Mouse (Mus musculus): Measurements from ENCODE around the gene Kcnh8. TPM values are rescaled to one million over a fixed set of nuclear protein-coding genes. Genes with fewer than 3 reads are reported as not detected.

Kcnh8 gene
- polyA plus RNA-seq, 1 experiment, result not detected

GRCm38 (mm10) chr17:52972735-52973134 is 370.2 kb downstream of the Kcnh8 start:
- no peak for TF ChIP-seq CEBPB (IDR thresholded peaks at IDR 0.05; ENCODE audit: insufficient read depth, poor library complexity, severe bottlenecking)
- no peak for TF ChIP-seq E2F4 (IDR thresholded peaks at IDR 0.05; ENCODE audit: insufficient read depth)
- TF ChIP-seq USF1 (IDR thresholded peaks at IDR 0.05; ENCODE audit: low read depth), result no peak
- no peak for TF ChIP-seq SRF (IDR thresholded peaks at IDR 0.05; ENCODE audit: control insufficient read depth, insufficient read length, low read depth)
- TF ChIP-seq MYOG (IDR thresholded peaks at IDR 0.05; ENCODE audit: control insufficient read depth in 1 of 3, insufficient read depth in 1 of 3, insufficient read length in 2 of 3, low read depth in 2 of 3), result no peak
- no peak for TF ChIP-seq MYOD1 (IDR thresholded peaks at IDR 0.05; ENCODE audit: control insufficient read depth in 1 of 3, insufficient read length in 2 of 3, low read depth in 2 of 3)
- no peak for TF ChIP-seq MAX (IDR thresholded peaks at IDR 0.05; ENCODE audit: low read depth)
- TF ChIP-seq POLR2A (IDR thresholded peaks at IDR 0.05; ENCODE audit: insufficient read length, low read depth), result no peak
- TF ChIP-seq TCF3 (IDR thresholded peaks at IDR 0.05; ENCODE audit: insufficient read length, low read depth), result no peak
- TF ChIP-seq TCF12 (IDR thresholded peaks at IDR 0.05; ENCODE audit: insufficient read depth, poor library complexity, severe bottlenecking), result no peak
- no peak for TF ChIP-seq REST (IDR thresholded peaks at IDR 0.05; ENCODE audit: insufficient read depth, insufficient read length)
- no peak for TF ChIP-seq POLR2AphosphoS2 (IDR thresholded peaks at IDR 0.05; ENCODE audit: insufficient read length, low read depth)
- no peak overlapping the region for H3K4me2 ChIP-seq (ENCODE audit: low read depth)
- H3K4me3 ChIP-seq, result no peak overlapping the region
- H3ac ChIP-seq (ENCODE audit: control insufficient read depth, insufficient read length), result no peak overlapping the region
- no peaks in the 10 kb centered on the region for H3K27me3 ChIP-seq (ENCODE audit: control insufficient read depth, insufficient read depth, insufficient read length)
- H3K36me3 ChIP-seq (ENCODE audit: control insufficient read depth, insufficient read depth), result no peaks in the 10 kb centered on the region
- H3K79me2 ChIP-seq (ENCODE audit: control insufficient read depth, insufficient read depth), result no peaks in the 10 kb centered on the region

DNA sequence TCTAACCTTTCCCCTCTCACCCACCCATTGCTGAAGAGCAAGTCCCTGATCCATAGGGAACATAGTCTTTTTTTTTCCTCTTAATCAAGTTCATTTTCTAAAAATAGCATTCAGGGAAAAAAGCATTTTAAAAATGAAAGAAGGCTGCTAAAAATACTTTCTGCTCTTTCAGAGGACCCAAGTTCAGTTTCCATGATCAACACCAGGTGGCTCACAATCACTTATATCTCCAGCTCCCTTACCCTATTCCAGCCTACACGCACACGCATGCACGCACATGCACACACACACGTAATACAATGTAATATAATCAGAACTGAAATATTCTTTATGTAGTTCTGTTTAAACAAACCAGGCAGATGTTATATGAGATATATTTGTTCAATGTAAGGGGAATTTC is 378.4 kb downstream of the Kcnh8 start:
- Histone ChIP-seq H3K36me3 (ENCODE audit: control insufficient read depth, insufficient read depth) (no peaks in the 10 kb centered on the region), H3K4me3 (no peak overlapping the region), H3K79me2 (ENCODE audit: control insufficient read depth, insufficient read depth) (no peaks in the 10 kb centered on the region), H3K4me2 (ENCODE audit: low read depth) (no peak overlapping the region), H3K27me3 (ENCODE audit: control insufficient read depth, insufficient read depth, insufficient read length) (no peaks in the 10 kb centered on the region), H3ac (ENCODE audit: control insufficient read depth, insufficient read length) (no peak overlapping the region)
- TF ChIP-seq TCF12 (IDR thresholded peaks at IDR 0.05; ENCODE audit: insufficient read depth, poor library complexity, severe bottlenecking) (no peak), E2F4 (IDR thresholded peaks at IDR 0.05; ENCODE audit: insufficient read depth) (no peak), POLR2A (IDR thresholded peaks at IDR 0.05; ENCODE audit: insufficient read length, low read depth) (no peak), MYOG (IDR thresholded peaks at IDR 0.05; ENCODE audit: control insufficient read depth in 1 of 3, insufficient read depth in 1 of 3, insufficient read length in 2 of 3, low read depth in 2 of 3) (no peak), REST (IDR thresholded peaks at IDR 0.05; ENCODE audit: insufficient read depth, insufficient read length) (no peak), CEBPB (IDR thresholded peaks at IDR 0.05; ENCODE audit: insufficient read depth, poor library complexity, severe bottlenecking) (no peak), MAX (IDR thresholded peaks at IDR 0.05; ENCODE audit: low read depth) (no peak), USF1 (IDR thresholded peaks at IDR 0.05; ENCODE audit: low read depth) (no peak), TCF3 (IDR thresholded peaks at IDR 0.05; ENCODE audit: insufficient read length, low read depth) (no peak), SRF (IDR thresholded peaks at IDR 0.05; ENCODE audit: control insufficient read depth, insufficient read length, low read depth) (no peak), MYOD1 (IDR thresholded peaks at IDR 0.05; ENCODE audit: control insufficient read depth in 1 of 3, insufficient read length in 2 of 3, low read depth in 2 of 3) (no peak), POLR2AphosphoS2 (IDR thresholded peaks at IDR 0.05; ENCODE audit: insufficient read length, low read depth) (no peak)

Data from myocyte (in vitro differentiated cells).